9 mouse cellular contexts compared by ENCODE assay signal in genomic region chr17:80887021-80887748, GRCm38 (mm10). TPM values are rescaled to one million over a fixed set of nuclear protein-coding genes. Genes with fewer than 3 reads are reported as not detected.
DNase-seq lines count a peak whose midpoint lies in the region; ATAC-seq and TF ChIP-seq lines count a peak whose summit lies in the region.
"Had no signal": no experiment of that assay in that cellular context is flagged by ENCODE, and none has a peak within 500 bp of the region (broad histone marks: within the 10 kb centered on the region; RNA-seq: fewer than 3 reads in every experiment).

No protein-coding gene starts in this region.

- H3K27ac ChIP-seq in lung, embryonic 15.5 days: 0 out of 2 replicates have a peak overlapping the region, but pooled peaks have one; percentile 16
- peak overlapping the region; percentile 75 for H3K27ac ChIP-seq in embryonic fibroblast, embryonic 13.5 days (ENCODE audit: insufficient read depth, low read length)
- H3K27ac ChIP-seq in limb, embryonic 12.5 days: peak overlapping the region; percentile 90

- H3K27me3 ChIP-seq in lung, embryonic 15.5 days: no peaks in the 10 kb centered on the region
- no peaks in the 10 kb centered on the region for H3K27me3 ChIP-seq in limb, embryonic 12.5 days
- H3K27me3 ChIP-seq: Patski had no signal

- TF ChIP-seq CTCF in embryonic fibroblast, embryonic 13.5 days (IDR thresholded peaks at IDR 0.05; ENCODE audit: borderline replicate concordance, insufficient read depth, low read length): no peak

- no peak overlapping the region for H3K4me2 ChIP-seq in lung, embryonic 15.5 days
- H3K4me2 ChIP-seq in limb, embryonic 12.5 days: peak overlapping the region; percentile 47

- no peaks in the 10 kb centered on the region for H3K9me3 ChIP-seq in lung, embryonic 15.5 days
- no peaks in the 10 kb centered on the region for H3K9me3 ChIP-seq in limb, embryonic 12.5 days

- no peak for ATAC-seq in lung, embryonic 15.5 days (ENCODE audit: borderline replicate concordance, extremely low read depth, low FRiP score, low TSS enrichment)
- ATAC-seq in limb, embryonic 12.5 days (ENCODE audit: insufficient number of reproducible peaks, insufficient read depth, low FRiP score, low TSS enrichment, low read depth): peak; percentile 85

- WGBS in lung, embryonic 15.5 days: 41% methylated on average over 18 of the region's 18 CpGs
- WGBS in limb, embryonic 12.5 days: 3% methylated on average over 18 of the region's 18 CpGs

- H3K36me3 ChIP-seq in lung, embryonic 15.5 days: no peaks in the 10 kb centered on the region
- no peaks in the 10 kb centered on the region for H3K36me3 ChIP-seq in limb, embryonic 12.5 days

- peaks cover 23% of the 10 kb centered on the region for H3K4me1 ChIP-seq in lung, embryonic 15.5 days
- H3K4me1 ChIP-seq in embryonic fibroblast, embryonic 13.5 days (ENCODE audit: control insufficient read depth, insufficient read depth, low read length): peaks cover 21% of the 10 kb centered on the region
- peaks cover 30% of the 10 kb centered on the region for H3K4me1 ChIP-seq in limb, embryonic 12.5 days (replicated peaks)

- DNase-seq in lung, postnatal 4 days: no peak
- no peak for DNase-seq in spleen, adult 12 weeks (ENCODE audit: low spot score)
- no peak for DNase-seq in yolk sac, embryonic 10.5 days (ENCODE audit: low spot score)
- DNase-seq in urinary bladder, postnatal 36 days (ENCODE audit: low spot score in 2 of 2): no peak
- DNase-seq: lung, adult 2 months had no signal

- no peak for TF ChIP-seq POLR2A in embryonic fibroblast, embryonic 13.5 days (IDR thresholded peaks at IDR 0.05; ENCODE audit: low read depth, low read length)

- H3K4me3 ChIP-seq in lung, embryonic 15.5 days: no peak overlapping the region
- H3K4me3 ChIP-seq in embryonic fibroblast, embryonic 13.5 days (ENCODE audit: insufficient read depth, low read length): no peak overlapping the region
- H3K4me3 ChIP-seq in limb, embryonic 12.5 days (replicated peaks): 0 out of 2 replicates have a peak overlapping the region, but pooled peaks have one; percentile 11

- no peak overlapping the region for H3K9ac ChIP-seq in lung, embryonic 15.5 days
- no peak overlapping the region for H3K9ac ChIP-seq in limb, embryonic 12.5 days (replicated peaks)

RNA-seq across cellular contexts. Expression of gene Tmem178, which starts 57.2 kb away (rescaled TPM):
- polyA plus RNA-seq in lung, embryonic 15.5 days (2015; fragmentation: Nextera tagmentation; extraction: Ambion mirVana): 16.1 and 16.5 TPM in 2 replicates
- polyA plus RNA-seq in embryonic fibroblast, embryonic 13.5 days (2011; ENCODE audit: insufficient read length, low read depth, missing spikeins): 5.6 and 18.9 TPM in 2 replicates
- polyA plus RNA-seq in limb, embryonic 12.5 days (2016; fragmentation: Nextera tagmentation; extraction: Ambion mirVana): 9.0 TPM in 2 replicates

Comparison
In these comparisons a context has a peak if more than half of its experiments do, and no peak if none do; other contexts are left out.
1. H3K27ac ChIP-seq: peak in every context shown above with its lines; median percentile 90 in limb, embryonic 12.5 days; 75 in embryonic fibroblast, embryonic 13.5 days; 16 in lung, embryonic 15.5 days.